Mouse (Mus musculus): Measurements from ENCODE around the gene Tti1.

The Tti1 gene

DNA sequence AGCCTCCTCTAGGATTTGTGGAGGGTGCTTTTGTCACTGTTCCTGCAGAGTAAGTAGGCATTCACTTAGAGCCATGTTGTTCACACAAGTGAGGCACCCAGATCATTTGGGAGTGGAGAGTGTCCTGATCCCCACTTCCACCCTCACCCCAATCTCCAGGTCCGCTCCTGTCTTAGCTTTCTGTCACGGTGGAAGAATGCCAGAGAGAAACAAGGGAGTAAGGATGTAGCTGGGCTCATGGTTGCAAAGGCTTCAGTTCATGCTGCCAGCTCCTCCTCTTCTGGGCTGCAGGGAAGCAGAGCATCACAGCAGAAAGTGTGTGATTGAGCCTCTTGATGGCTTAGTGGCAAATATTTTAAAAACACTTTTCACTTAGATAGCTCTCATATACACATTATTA, 12.2 kb upstream of the Tti1 start:
- in situ Hi-C loops (cut with MboI, MseI) = no loop called here

DNA sequence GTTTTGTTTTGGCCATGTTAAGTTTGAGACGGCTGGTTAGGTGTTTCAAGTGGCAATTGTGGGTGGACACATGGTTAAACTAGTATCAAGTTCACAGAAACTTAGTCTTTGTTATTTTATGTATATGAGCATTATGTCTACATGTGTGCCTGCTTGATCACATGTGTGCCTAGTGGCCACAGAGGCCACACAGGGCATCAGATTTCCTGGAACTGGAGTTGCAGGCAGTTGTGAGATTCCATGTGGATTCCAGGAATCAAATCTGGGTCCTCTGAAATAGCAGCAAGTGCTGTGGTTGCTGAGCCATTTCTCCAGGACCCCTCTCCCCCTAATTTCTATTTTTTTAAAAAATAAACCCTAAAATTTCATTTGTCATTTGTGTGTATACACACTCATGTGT, 11.4 kb upstream of the Tti1 start:
- in situ Hi-C loops (cut with MboI, MseI) = no loop called here

DNA sequence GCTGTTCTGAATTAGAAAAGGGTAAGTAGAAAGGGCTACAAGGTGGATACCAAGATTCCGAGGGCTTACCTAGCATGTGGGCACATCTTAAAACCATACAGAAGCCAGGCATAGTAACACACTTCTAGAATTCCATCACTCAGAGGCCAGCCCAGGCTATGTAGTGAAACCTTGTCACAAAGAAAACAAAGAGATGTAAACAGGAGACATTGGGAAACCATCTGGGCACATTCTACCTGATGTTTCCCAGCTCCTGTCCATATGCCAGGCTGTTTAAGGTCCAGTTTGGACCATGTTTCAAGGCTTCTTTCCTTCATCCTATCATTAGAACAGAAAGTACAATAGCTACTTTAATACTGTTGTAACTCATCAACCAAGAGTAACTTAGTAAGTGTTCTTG, 9.3 kb upstream of the Tti1 start:
- in situ Hi-C loops (cut with MboI, MseI) = no loop called here

DNA sequence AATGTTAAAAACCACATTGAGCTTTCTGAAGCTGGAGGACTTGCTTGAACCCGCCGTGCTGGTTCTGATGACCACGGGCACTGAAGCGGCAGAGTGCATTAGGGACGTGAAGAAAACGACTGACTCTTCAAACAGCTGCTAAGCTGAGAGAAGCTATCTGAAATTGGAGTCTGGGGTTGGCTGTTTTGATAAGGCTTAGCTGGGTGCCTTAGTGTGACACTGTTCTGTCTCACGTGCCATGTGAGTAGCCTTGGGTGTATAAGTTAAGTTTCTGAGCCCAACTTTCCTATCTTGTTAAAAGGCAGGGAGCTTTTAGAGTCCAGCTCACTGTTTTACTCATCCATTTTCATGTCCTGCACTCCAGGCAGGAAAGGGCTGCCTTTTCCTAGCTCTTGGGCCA, 8.7 kb upstream of the Tti1 start:
- in situ Hi-C loops (cut with MboI, MseI) = no loop called here

DNA sequence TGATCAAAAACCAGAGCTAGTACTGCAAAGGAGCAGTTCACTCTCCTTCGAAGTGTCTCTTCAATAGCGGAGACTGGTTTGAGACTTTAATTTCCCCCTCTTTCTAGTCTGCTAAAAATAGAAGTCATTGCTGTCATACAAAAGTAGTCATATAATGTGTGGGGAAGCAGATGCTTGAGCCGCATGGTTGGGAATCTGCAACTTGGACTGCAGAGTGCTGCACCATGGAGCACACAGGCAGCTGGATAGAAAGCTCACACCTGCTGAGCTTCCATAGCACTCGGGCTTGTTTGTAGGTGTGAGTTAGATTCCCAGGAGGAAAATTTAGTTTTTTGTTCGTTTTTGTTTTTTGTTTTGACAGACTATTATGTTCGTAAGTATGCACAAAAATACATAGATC, 8.2 kb upstream of the Tti1 start:
- in situ Hi-C loops (cut with MboI, MseI) = no loop called here

DNA sequence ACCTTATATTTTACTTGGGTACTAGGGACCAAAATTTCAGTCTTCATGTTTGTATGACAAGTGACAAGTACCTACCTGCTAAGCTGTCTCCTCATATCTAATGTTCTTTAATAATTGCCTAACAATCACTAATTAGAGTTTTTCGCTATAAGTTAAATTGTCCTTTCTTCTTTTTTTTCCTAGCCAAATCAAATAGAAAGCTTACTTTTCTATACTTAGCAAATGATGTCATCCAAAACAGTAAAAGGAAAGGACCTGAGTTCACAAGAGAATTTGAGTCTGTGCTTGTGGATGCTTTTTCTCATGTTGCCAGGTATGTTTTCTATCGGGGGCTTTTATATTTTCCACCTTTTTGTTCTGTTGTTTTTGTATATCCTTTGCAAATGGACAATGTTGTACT, 7.6 kb upstream of the Tti1 start:
- in situ Hi-C loops (cut with MboI, MseI) = no loop called here

DNA sequence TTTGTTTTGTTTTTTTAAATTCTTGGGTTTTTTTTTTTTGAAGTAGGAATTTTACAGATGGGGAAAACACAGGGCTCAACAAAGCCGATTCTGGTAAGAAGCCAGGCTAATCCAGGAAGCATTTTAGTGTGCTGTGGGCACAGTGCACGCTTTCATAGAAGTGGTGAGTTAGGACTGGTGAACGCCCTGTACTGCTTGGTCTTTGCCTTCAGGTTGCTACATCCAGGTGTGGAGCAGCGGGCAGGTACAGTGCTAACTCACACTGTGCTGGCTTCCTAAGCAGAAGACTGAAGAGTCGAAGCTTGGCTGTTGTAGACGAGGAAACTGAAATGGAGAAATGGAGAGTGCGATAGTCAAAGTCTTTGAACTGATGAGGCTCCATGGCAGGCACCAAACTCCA, 1.8 kb upstream of the Tti1 start:
- in situ Hi-C loops (cut with MboI, MseI) = no loop called here

DNA sequence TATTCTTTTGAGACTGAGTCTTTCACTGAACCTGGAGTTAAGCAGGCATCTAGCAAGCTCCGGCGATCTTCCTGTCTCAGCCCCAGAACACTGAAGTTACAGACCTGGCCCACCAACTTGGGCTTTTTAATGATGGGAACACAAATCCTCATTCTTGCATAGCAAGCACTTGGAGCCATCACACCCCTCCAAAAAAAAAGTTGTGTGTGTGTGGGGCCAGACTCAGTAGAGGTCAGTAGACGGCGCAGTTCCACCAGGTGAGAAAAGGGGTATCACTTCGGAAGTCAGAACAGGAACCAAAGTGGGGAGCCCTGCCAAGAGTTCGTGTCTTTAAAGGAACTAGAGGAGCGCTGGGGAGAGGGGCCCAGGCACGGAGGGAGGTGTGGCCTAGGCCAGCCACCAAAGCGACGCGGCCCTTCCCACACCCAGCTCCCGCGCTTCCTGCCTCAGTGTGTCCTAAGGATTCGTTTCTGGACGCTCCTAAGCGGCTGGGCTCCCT, 329 bp downstream of the Tti1 start:
- in situ Hi-C loops (cut with MboI, MseI) = no loop called here

DNA sequence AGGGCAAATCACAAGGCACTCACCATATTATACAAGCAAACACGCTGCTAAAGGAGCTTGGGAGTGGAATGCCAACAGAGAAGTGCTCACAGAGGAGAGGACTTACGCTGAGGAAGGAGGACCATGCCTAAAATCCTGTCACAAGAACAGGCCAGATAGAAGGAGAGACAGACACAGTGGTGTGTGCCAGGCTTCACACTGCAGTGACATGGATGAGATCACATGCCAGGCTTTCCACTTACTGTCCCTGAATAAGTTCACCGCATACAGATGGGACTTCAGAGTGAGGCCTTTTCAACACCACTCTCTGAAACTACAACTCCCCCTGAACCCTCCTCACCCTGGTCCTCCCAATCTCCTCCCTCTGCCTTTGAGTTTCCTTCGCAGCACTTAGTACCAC, 10.9 kb downstream of the Tti1 start:
- in situ Hi-C loops (cut with MboI, MseI) = no loop called here

DNA sequence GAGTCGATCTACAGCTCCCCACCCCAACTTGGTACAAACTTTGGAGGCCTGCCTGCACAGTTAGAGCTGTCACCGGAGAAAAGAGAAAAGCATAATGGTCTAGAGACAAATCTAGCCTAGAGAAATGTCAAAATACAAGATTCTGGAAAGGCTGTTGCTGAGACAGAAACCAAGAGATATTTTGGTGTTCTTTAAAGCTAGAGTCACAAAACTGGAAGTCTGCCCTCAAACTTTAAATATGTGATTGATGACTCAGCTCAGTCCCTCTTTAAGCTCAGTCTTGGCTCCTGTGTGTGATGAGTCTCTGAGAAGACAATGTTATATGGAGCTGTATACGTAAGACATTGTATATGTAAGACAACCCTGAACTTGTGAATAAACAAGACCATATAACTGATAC, 15.6 kb downstream of the Tti1 start:
- in situ Hi-C loops (cut with MboI, MseI) = no loop called here

DNA sequence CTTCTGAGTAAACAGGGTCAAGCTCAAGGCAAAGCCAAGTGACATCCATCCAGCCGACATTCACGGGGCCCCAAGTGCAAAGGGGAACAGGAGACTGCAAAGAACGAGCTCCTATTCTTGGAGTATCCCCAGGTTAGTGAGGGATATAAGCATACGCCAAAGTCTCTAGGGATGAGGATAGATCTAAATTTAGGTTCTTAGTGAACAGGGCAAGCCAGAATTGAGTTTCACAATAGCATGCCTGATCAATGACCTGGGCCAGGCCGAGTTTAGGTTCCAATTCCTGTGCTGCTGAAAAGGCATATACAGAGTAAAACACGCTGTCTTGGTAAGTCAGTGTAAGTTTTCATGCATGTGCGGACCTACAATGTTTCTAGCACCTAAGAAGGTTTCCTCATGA, 18.9 kb downstream of the Tti1 start:
- in situ Hi-C loops (cut with MboI, MseI) = no loop called here

DNA sequence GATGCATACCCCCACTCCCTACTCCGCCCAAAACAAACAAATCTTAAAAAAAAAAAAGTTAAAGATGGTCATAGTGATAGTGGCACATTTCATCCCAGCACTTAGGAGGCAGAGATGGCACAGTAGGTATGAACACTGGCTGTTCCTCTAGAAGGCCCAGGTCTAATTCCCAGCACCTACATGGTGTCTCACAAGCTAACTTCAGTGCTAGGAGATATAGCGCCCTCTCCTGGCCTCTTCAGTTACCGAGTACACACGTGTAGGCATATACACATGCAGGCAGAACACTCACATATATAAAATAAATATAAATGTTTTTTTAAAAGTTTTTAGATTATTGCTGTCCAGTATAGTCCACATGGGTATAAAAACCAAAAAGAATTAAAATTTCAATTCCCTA, 22.6 kb downstream of the Tti1 start:
- in situ Hi-C loops (cut with MboI, MseI) = no loop called here

DNA sequence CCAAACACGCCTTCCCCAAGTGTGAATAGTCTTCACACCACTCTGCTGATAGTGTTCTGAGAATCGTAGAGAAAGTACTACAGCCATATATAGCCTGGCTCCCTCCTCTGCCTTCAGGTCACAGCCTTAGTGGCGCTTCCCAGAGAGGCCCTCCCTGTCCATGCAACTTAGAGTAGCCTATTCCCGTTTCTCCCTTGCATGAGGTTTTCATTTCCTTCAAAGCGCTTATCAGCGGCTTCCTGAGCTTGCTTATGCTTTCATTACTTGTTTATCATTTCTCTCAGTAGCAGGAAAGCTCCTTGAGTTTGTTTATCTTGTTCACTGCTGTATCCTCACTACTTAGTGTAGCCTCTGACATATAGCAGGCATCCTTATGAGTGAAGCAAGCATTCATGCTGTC, 23.6 kb downstream of the Tti1 start:
- in situ Hi-C loops (cut with MboI, MseI) = no loop called here

DNA sequence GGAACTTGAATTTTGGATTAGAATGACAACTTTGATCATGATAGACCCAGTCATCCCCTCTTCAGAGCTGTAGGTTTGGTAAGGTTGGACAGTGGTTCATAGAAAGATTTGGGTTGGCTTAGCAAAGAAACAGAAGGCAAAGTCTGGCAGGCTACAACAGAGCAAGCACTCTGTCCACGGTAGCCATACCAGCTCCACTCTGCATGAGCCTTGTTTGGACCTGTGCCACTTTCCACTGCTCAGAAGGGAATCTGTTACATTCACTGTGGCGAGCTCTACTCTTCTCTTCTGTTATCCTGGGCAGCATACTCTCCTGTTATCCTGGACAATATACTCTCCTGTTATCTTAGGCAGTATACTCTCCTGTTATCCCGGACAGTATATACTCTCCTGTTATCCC, 29.4 kb downstream of the Tti1 start:
- in situ Hi-C loops (cut with MboI, MseI) = no loop called here

DNA sequence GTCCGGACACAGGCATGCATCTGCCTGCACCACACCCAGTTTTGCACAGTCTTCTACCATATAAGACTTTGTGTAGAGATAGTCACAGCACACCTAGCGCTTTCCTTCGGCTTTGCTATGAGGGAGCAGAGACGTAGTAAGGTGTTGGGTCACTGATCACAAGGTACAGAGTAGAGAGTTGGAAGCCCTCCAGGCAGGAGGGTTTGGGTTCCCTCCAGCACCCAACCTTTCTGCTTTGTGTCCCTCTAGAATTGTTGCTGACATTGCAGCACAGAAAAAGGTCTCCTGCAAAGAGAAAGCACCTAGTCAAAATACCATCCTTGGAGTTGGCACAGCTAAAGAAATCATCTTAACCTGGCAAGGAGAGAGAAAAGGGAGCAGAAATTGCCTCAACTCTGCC, 35.7 kb downstream of the Tti1 start:
- in situ Hi-C loops (cut with MboI, MseI) = no loop called here

DNA sequence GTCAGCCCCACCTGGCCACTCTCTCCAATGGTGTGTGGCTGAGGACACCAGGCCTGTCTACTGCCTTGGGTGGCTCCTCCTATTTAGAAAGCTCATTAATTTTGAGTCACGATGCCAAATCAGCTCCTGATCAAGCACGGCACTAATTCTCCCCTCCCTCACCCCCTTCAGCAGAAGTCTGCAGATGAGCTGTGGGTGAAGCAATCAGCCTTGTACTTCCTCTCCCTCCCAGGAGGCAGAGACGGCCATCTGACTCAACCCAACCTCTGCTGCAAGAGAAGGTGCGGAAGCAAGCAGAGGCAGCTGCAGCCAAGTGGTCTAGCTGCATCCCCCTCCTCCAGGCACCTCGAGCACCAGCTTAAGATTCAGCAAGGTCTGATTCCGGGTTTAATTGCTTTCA, 37.2 kb downstream of the Tti1 start:
- in situ Hi-C loops (cut with MboI, MseI) = no loop called here

DNA sequence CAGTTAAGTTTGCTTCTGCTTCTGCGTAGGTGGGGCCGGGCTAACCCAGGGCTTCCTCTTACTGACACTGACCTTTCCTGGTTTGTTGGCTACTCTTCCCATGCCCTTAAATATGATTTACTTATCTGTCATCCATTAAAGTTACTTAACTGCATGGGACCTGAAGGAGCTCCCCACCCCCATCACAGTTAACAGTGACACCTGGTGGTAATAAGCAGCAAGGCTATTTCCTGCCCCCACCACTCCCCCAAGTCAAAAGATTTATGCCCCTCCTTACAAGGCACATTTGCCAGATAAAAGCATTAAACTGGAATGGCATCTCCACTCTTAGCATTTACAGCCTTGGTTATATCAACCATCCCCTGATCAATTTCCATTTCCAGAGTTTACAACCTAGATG, 38.3 kb downstream of the Tti1 start:
- in situ Hi-C loops (cut with MboI, MseI) = no loop called here

DNA sequence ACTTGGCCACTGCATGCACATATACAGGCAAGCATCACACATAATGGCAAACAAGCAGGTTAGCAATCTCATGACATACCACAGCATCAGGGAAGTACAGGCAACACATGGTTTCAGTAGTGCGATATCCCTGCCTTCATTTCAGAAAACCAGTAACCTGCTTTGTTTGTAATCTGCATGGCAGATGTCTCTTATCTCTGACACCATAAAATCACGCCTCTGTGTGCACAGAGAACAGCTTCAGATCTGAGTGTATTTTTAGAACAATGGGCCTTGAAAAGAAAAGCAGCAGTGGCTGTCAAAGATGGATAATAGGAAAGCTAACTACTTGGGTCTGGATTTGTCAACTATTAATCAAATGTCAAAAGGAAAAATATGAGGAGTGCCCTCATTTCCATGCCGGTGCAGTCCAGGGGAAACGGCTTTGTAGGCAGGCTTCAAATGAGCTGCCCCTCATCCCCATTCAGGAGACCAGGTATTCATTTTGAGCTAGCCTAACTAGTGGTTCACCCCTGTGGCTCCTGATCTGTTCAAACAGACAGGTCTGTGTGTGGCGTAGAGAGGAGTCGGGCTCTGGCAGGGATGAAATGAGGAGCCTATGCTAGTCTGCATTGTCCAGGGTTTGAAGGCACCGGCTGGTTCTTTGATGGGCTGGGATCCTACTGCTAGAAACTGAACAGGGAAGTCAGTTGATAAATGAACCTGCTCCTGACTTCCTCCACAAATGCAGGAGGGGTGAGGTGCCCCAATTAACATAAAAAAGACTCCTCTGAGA, 39.6 kb downstream of the Tti1 start:
- in situ Hi-C loops (cut with MboI, MseI) = no loop called here

DNA sequence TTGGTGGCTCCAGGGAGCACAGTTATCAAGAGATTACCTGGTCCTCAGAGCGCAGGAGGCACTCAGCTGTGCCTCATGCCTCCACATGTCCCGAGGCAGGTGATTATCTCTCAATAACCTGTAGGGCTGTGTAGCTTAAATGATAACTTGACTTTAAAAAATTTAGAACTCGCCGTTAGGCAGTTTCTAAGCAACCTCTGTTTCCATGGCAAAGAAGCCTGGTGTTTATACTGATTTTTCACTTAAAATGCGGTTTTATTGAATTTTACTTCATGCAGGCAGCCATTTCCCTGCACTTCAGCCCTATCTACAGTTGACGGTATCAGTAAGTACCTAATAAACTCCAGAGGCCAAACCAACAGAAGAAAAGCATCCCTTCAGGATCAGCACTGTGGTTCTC, 42.0 kb downstream of the Tti1 start:
- in situ Hi-C loops (cut with MboI, MseI) = no loop called here

DNA sequence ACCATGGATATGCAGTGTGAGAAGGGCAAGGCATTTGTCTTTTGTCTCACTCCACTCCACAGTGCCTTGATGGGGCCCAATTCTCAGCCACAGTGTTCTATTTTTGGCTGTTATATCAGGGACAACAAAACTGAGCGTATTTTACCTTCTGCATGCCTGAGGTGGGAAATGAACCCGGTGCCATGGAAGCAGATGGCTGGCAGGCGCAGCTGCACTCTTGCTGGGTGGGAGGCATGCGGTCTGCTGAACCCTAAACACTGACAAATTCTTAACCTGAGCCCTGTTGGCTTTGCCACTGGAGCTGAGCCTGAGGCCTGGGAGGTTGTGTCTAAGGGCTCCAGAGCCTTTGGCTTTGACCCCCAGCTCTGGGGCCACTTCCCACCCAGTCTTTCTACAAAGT, 42.6 kb downstream of the Tti1 start:
- in situ Hi-C loops (cut with MboI, MseI) = no loop called here

DNA sequence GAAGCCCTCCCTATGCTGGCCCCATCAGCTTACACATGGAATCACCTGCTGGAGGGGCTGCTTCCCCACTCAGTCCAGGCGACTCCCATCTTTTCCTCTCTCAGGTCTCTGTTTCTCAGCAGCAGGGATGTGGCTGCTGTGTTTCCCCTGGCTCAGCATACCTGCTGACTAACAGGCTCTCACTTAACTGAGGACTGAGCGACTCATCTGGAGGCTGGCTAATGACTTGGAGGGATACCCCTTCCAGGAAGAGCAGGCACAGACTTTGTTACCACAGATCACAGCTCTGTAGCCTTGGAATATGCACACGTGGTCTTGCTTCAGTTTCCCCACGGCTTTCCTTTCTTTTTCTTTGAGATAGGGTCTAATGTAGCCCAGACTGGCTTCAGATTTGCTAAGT, 45.0 kb downstream of the Tti1 start:
- in situ Hi-C loops (cut with MboI, MseI) = no loop called here

DNA sequence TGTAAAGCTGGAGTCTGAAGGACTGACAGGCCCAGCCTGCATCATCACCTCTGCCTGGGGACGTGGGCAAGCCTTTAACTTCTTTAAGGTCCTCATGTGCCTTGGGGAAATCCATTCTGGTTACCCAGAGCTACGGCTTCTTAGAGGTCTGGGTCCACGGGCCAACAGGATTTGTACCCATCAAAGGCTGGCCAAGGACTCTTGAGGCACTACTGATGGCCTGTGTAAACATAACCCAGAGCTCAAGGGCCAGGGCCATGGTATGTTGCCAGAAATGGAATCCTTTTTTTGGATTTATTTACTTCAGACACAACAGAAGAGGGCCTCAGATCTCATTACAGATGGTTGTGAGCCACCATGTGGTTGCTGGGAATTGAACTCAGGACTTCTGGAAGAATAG, 45.5 kb downstream of the Tti1 start:
- in situ Hi-C loops (cut with MboI, MseI) = no loop called here

DNA sequence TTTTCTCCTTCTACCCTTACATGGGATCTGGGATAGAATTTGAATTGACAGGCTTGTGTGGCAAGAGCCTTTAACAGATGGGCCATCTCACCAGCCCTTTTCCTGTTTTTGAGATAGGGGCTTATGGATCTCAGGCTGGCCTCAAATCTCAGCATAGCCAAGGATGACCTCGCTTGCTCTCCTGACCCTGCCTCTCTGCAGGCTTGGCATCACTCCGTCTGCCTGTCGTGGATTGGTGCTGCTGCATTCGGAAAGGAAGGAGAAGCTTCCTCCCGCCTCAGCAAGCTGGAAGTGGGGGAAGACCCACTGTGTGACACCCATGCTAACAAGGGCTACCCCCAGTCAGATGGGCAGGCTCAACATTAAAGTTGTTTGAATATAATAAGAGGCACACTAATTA, 49.0 kb downstream of the Tti1 start:
- in situ Hi-C loops (cut with MboI, MseI) = no loop called here

DNA sequence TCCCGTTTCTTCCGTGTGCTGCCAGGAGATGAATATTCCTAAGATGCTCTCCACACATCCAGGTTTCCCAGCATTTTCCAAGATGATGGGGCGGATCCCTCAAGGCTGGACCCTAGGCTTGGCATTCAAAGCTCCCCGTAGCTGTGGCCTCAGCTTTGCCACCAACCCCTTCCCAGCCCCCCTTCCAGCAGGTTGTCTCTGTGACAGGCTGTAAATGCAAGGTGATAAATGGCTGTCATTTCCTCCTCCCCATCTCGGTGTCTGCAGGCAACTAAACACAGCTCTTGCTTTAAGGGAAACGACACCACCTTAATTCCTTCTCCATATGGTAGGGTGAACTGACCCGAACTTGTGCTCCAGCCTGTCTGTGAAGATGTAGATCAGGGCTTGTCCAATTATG, 52.6 kb downstream of the Tti1 start:
- in situ Hi-C loops (cut with MboI, MseI) = no loop called here

Measured in regulatory T cell (primary cell).